Mouse (Mus musculus) midbrain, embryonic 16.5 days (tissue): ENCODE data around the gene Emp1. TPM values are rescaled to one million over a fixed set of nuclear protein-coding genes. Genes with fewer than 3 reads are reported as not detected.

Source experiments
- ATAC-seq: fragments of 200-750 bp; cut with Nextera tagmentation; 2 replicates; pipeline ENCODE4 v1.8.0; 2017; ENCODE audit warnings: moderate TSS enrichment
- H3K27ac ChIP-seq: fragments of 300-500 bp; sonication (generic); 2 replicates; pipeline ENCODE4 v1.5.1; 2014; ENCODE audit warnings: mild to moderate bottlenecking, low read length, mixed read lengths
- H3K27me3 ChIP-seq: fragments of 300-500 bp; sonication (generic); 2 replicates; pipeline ENCODE4 v1.6.1; 2014; ENCODE audit warnings: low read depth, low read length, mixed read lengths; ENCODE audit not compliant: control insufficient read depth, insufficient read depth
- H3K36me3 ChIP-seq: fragments of 300-500 bp; sonication (generic); 2 replicates; pipeline ENCODE4 v1.6.1; 2014; ENCODE audit warnings: mild to moderate bottlenecking, low read length, moderate library complexity, mixed read lengths; ENCODE audit not compliant: control insufficient read depth, insufficient read depth
- H3K4me1 ChIP-seq: fragments of 300-500 bp; sonication (generic); 2 replicates; pipeline ENCODE4 v1.6.1; 2014; ENCODE audit warnings: mild to moderate bottlenecking, low read length, mixed read lengths; ENCODE audit not compliant: control insufficient read depth, insufficient read depth
- H3K4me2 ChIP-seq: fragments of 300-500 bp; sonication (generic); 2 replicates; pipeline ENCODE4 v1.6.1; 2014; ENCODE audit warnings: mild to moderate bottlenecking, low read length, mixed read lengths
- H3K4me3 ChIP-seq: fragments of 300-500 bp; sonication (generic); 2 replicates; pipeline ENCODE4 v1.5.1; 2014; ENCODE audit warnings: low read depth, mild to moderate bottlenecking, low read length, moderate library complexity, mixed read lengths
- H3K9ac ChIP-seq: fragments of 300-500 bp; sonication (generic); 2 replicates; pipeline ENCODE4 v1.6.1; 2014; ENCODE audit warnings: low read depth, low read length, mixed read lengths
- H3K9me3 ChIP-seq: fragments of 300-500 bp; sonication (generic); replicated peaks from 2 replicates; pipeline ENCODE4 v1.6.1; 2014; ENCODE audit warnings: mild to moderate bottlenecking, low read length, mixed read lengths; ENCODE audit not compliant: control insufficient read depth, poor library complexity, severe bottlenecking
- WGBS: fragments of 180-500 bp; shearing (Covaris S2); extraction: QIAGEN DNeasy Blood & Tissue Kit; methylation state at CpG from one replicate; pipeline ENCODE4 v1.1.7; 2014; 5-methylcytosine and 5-hydroxymethylcytosine counted together
- polyA plus RNA-seq: library from polyadenylated mRNA; unstranded; fragments of >200 nt; fragmentation: Nextera tagmentation; extraction: Ambion mirVana; gene quantifications from 2 replicates; pipeline ENCODE4 v1.2.1, GENCODE M21; 2015

The Emp1 gene
- polyA plus RNA-seq, 1 experiment from 2014 or later: 7.5 TPM

GRCm38 (mm10) chr6:135331916-135332315 lies 30.4 kb upstream of the Emp1 start:
- H3K27ac ChIP-seq: no peak overlapping the region
- WGBS: 89% methylated on average over 4 of the region's 4 CpGs
- H3K36me3 ChIP-seq: no peaks in the 10 kb centered on the region
- no peak for ATAC-seq
- no peak overlapping the region for H3K4me3 ChIP-seq
- H3K27me3 ChIP-seq: no peaks in the 10 kb centered on the region
- no peaks in the 10 kb centered on the region for H3K9me3 ChIP-seq
- H3K9ac ChIP-seq: no peak overlapping the region
- peaks cover 14% of the 10 kb centered on the region for H3K4me1 ChIP-seq
- H3K4me2 ChIP-seq: no peak overlapping the region

GRCm38 (mm10) chr6:135332737-135333281 lies 29.5 kb upstream of the Emp1 start:
- Histone ChIP-seq H3K4me1 (peaks cover 14% of the 10 kb centered on the region), H3K9ac (no peak overlapping the region), H3K9me3 (no peaks in the 10 kb centered on the region), H3K4me3 (no peak overlapping the region), H3K27ac (peak overlapping the region; percentile 54), H3K4me2 (0 out of 2 replicates have a peak overlapping the region, but pooled peaks have one; percentile 7), H3K27me3 (no peaks in the 10 kb centered on the region), H3K36me3 (no peaks in the 10 kb centered on the region)
- WGBS: 13% methylated on average over 10 of the region's 10 CpGs
- peak; percentile 72 for ATAC-seq

GRCm38 (mm10) chr6:135333994-135334651 lies 28.2 kb upstream of the Emp1 start:
- H3K9me3 ChIP-seq: no peaks in the 10 kb centered on the region
- no peak; the same call in 1 of the 2 replicates for ATAC-seq
- H3K27me3 ChIP-seq: no peaks in the 10 kb centered on the region
- H3K9ac ChIP-seq: no peak overlapping the region
- no peak overlapping the region for H3K4me3 ChIP-seq
- H3K4me1 ChIP-seq: peaks cover 14% of the 10 kb centered on the region
- H3K4me2 ChIP-seq: no peak overlapping the region
- no peaks in the 10 kb centered on the region for H3K36me3 ChIP-seq
- H3K27ac ChIP-seq: no peak overlapping the region
- WGBS: 76% methylated on average over 5 of the region's 5 CpGs

- ATAC-seq: no peak
- no peak overlapping the region for H3K4me2 ChIP-seq
- no peaks in the 10 kb centered on the region for H3K27me3 ChIP-seq
- no peaks in the 10 kb centered on the region for H3K36me3 ChIP-seq
- H3K4me1 ChIP-seq: peaks cover 14% of the 10 kb centered on the region
- H3K27ac ChIP-seq: no peak overlapping the region
- 90% methylated on average over 8 of the region's 8 CpGs for WGBS
- no peaks in the 10 kb centered on the region for H3K9me3 ChIP-seq
- H3K4me3 ChIP-seq: no peak overlapping the region
- H3K9ac ChIP-seq: no peak overlapping the region
These were observed 26.0 kb upstream of the Emp1 start for GRCm38 (mm10) chr6:135336376-135336775.

GRCm38 (mm10) chr6:135340355-135341075 lies 21.8 kb upstream of the Emp1 start:
- Histone ChIP-seq H3K4me2 (no peak overlapping the region), H3K27ac (no peak overlapping the region), H3K27me3 (no peaks in the 10 kb centered on the region), H3K4me3 (no peak overlapping the region), H3K36me3 (no peaks in the 10 kb centered on the region), H3K4me1 (no peaks in the 10 kb centered on the region), H3K9me3 (no peaks in the 10 kb centered on the region), H3K9ac (no peak overlapping the region)
- WGBS: 67% methylated on average over 9 of the region's 9 CpGs
- no peak for ATAC-seq

- Histone ChIP-seq H3K4me2 (no peak overlapping the region), H3K36me3 (no peaks in the 10 kb centered on the region), H3K9me3 (no peaks in the 10 kb centered on the region), H3K27ac (no peak overlapping the region), H3K9ac (no peak overlapping the region), H3K4me3 (no peak overlapping the region), H3K27me3 (no peaks in the 10 kb centered on the region), H3K4me1 (no peaks in the 10 kb centered on the region)
- ATAC-seq: no peak
- 84% methylated on average over 4 of the region's 4 CpGs for WGBS
These were observed 21.3 kb upstream of the Emp1 start for GRCm38 (mm10) chr6:135341076-135341378.

- Histone ChIP-seq H3K4me1 (peaks cover 3% of the 10 kb centered on the region; the same call in 1 of the 2 replicates), H3K9ac (no peak overlapping the region), H3K9me3 (no peaks in the 10 kb centered on the region), H3K27ac (no peak overlapping the region), H3K36me3 (no peaks in the 10 kb centered on the region), H3K4me2 (no peak overlapping the region), H3K27me3 (no peaks in the 10 kb centered on the region), H3K4me3 (no peak overlapping the region)
- WGBS: 63% methylated on average over 8 of the region's 8 CpGs
- ATAC-seq: no peak
These were observed 10.6 kb upstream of the Emp1 start for GRCm38 (mm10) chr6:135351638-135352302.

- Histone ChIP-seq H3K27ac (no peak overlapping the region), H3K4me1 (peaks cover 3% of the 10 kb centered on the region; the same call in 1 of the 2 replicates), H3K9ac (no peak overlapping the region), H3K36me3 (no peaks in the 10 kb centered on the region), H3K4me3 (no peak overlapping the region), H3K9me3 (no peaks in the 10 kb centered on the region), H3K4me2 (no peak overlapping the region), H3K27me3 (no peaks in the 10 kb centered on the region)
- no peak for ATAC-seq
- 49% methylated on average over 4 of the region's 4 CpGs for WGBS
These were observed 9.8 kb upstream of the Emp1 start for GRCm38 (mm10) chr6:135352537-135352936.

- Histone ChIP-seq H3K4me2 (no peak overlapping the region), H3K4me1 (peaks cover 3% of the 10 kb centered on the region; the same call in 1 of the 2 replicates), H3K36me3 (no peaks in the 10 kb centered on the region), H3K27ac (no peak overlapping the region), H3K27me3 (no peaks in the 10 kb centered on the region), H3K9ac (no peak overlapping the region), H3K4me3 (no peak overlapping the region), H3K9me3 (no peaks in the 10 kb centered on the region)
- 90% methylated on average over 4 of the region's 4 CpGs for WGBS
- ATAC-seq: no peak
These were observed 7.4 kb upstream of the Emp1 start for GRCm38 (mm10) chr6:135354953-135355352.
